Mouse (Mus musculus) spleen, postnatal 36 days (tissue): Measurements from ENCODE around the gene Tmco4.
"Not testable (repeated sequence)": the region's sequence is repeated elsewhere in the genome, so short reads cannot be mapped to it uniquely, and the experiment has no call there.

Source experiments
- DNase-seq, 2 experiments: peaks; one replicate each; pipeline ENCODE4 v3.0.0; 2022; ENCODE audit warnings: low spot score in 2 of 2, mixed read lengths in 1 of 2

Gene Tmco4

DNA sequence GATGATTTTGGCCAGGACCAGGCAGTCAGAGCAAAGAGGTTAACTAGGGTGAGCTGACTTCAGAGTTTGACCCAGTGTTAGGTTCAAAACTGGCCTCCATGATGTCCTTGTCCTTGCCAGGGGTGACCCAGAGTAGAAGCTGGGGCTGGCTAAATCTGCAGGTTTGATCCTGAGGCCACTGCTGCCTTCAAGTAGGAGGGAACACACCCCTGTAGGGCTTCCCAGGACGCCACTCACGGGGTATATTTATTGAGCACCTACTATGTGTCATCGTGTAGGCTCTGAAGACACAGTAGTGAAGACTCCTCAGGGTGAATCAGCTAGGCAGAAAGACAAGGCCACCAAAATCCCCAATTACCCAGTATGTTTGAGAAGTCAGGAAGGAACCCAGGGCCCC, 1.0 kb downstream of the Tmco4 start:
- no peak for DNase-seq

DNA sequence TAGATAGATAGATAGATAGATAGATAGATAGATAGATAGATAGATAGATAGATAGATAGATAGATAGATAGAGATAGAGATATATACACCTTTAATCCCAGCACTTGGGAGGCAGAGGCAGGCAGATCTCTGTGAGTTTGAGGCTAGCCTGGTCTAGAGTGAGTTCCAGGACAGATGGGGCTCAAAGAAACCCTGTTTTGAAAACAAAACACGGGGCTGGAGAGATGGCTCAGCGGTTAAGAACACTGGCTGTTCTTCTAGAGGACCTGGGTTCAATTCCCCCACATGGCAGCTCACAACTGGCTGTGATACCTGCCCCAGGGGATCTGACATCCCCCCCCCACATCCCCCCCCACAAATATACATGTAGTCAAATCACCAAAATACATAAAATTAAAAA, 1.9 kb downstream of the Tmco4 start:
- not testable (repeated sequence) for DNase-seq

DNA sequence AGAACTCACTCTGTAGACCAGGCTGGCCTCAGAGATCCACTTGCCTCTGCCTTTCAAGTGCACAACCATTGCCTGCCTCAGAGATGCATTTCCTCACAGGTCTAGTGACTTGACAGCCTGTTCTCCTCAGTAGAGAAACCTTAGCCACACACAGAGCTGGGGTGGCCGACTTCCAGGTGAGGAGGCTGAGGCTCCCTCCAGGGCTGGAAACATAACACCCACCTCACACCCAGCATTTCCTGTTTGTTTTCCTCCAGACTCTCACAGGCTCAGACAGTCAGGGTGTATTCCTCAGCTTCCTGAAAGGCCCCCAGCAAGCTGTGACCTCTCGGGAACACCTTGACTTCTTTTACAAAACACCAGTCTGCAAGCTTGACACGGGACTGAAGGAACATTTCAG, 2.5 kb downstream of the Tmco4 start:
- DNase-seq: no peak

GRCm38 (mm10) chr4:138976046-138976445, 3.4 kb downstream of the Tmco4 start:
- DNase-seq: no peak

GRCm38 (mm10) chr4:138980021-138980420, 7.3 kb downstream of the Tmco4 start:
- no peak for DNase-seq

DNA sequence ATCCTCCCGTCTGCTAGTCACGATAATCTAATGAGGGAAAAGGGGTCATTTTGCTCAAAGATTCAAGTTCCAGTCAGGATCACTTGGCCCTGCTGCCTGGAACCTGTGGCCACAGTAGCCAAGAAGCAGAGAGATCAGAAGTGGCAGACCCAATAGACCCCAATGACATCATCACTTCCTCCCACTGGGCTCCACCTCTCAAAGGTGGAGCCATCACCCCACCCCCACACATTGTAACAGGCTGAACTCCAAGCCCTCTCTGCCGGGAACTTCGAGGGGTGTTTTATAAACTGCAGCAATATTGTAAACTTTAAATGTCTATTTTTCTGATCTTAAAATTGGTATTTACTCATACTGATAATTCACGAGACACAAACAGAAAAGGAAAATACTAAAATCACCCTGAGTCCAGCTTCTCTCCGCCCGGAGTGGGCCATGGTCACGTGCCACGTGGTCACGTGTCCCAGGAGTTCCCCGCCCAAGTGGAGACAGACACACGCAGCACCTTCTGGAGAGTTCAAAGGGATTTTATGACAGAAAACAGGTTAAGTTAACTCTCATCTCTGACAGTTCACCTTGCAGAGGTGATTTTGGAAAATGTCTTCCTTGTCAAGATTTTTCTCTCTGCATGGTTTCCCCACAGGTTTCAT, 8.2 kb downstream of the Tmco4 start:
- no peak for DNase-seq

DNA sequence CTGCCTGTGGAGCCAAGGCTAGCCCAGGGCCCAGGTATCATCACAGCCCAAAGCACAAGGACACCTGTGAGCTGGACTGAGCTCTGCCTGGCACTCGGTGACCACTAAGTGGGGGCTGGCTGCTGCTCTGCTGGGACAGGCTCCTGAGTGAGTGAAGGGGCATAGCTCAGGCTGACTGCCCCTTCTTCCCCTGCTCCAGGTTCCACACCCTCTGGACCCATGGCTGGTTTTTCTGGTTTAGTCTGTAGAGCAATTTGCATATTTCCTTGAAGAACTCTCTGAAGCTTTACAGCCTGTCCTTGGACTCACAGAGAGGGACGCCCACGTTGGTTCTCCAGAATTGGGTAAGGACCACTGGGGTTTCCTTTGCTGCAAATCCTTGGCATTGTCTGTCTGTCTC, 10.7 kb downstream of the Tmco4 start:
- DNase-seq: no peak

- DNase-seq: no peak
Measured at GRCm38 (mm10) chr4:138984744-138985143, 12.1 kb downstream of the Tmco4 start.

DNA sequence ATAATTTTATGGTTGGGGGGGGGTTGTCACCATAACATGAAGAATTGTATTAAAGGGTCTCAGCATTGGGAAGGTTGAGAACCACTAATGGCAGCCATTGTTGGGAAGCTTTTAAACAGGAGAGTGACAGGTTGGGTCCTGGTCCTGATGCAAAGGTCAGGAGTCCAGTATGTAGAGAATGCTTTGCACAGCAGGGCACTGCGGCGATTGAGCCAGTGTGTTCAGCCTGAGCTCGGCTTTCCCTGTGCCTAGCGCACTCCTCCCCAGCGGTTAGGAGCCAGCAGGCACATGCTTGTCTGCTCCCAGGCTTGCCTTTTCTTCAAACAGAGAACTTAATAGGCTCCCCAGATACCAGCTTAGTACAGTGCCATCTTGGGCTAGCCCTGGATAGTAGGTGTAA, 13.6 kb downstream of the Tmco4 start:
- DNase-seq: no peak

DNA sequence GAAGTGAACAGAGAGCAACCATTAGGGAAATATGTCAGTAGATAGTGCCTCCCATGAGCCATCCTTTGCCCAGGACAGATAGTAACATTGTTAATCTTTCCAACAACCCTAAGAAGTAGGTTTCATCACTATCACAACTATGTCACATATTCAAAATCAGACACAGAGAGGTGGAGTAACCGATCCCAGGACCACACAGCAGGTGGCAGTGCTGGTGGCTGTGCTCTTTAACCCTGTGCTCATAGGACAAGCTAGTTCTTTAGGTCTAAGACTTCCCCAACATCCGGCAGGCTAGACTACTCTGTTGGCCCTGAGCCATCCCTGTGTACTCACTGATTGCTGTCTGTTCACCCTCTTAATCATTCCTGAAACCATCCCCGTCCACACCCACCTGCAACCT, 21.7 kb downstream of the Tmco4 start:
- no peak for DNase-seq

DNA sequence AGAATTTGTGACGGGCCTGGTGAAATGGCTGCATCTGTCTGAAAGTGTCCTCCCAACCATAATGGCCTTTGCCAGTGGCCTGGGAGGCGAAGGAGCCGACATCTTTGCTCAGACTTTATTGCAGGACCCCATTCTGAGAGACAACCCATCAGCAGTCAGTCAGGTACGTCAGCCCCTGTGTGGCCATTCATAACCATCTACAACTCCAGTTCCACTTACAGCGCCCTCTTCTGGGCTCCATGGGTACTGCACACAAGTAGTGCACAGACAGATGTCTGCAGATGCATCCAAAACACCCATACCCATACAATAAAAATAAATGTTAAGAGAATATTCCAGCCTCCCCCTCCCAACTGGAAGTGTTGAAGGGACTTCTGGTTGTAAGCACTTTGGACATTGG, 23.7 kb downstream of the Tmco4 start:
- peak in 1 of 2 experiments; percentile 5 for DNase-seq

- no peak for DNase-seq
Measured at GRCm38 (mm10) chr4:138997121-138997520, 24.4 kb downstream of the Tmco4 start.

DNA sequence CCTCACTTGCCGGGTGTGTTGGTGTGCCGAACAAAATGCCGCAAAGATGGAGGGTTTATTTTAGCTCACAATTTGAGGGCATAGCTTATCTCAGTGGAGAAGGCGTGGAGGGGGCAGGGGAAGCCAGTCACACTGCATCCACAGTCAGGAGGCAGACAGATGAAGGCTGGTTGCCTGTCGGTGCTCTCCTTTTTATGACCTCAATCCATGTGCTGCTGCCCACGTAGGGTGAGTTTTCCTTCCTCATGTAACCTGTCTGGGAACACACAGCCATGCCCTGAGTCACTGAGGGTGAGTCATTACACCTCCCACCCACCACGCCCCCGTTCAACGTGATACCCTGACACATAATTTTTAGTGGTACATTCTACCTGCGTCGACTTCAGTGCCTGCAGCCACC, 25.9 kb downstream of the Tmco4 start:
- no peak for DNase-seq

DNA sequence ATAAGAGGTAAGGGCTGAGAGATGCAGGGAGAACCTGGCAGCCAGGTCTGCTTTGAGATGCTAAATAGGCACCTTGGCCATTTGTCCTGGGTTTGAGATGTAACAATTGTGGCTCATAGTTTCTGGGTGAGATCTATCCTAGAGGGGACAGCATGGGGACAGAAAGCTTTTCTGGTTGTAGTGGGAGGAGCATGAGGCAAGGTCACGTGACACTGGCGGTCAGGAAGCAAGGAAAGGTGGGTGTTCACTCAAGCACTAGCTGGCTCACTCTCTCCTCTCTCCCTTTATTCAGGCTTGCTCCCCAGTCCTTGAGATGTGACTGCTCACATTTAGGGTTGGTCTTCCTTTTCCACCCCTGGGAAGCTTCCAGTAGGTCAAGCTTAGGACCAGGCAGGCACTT, 28.3 kb downstream of the Tmco4 start:
- no peak for DNase-seq

DNA sequence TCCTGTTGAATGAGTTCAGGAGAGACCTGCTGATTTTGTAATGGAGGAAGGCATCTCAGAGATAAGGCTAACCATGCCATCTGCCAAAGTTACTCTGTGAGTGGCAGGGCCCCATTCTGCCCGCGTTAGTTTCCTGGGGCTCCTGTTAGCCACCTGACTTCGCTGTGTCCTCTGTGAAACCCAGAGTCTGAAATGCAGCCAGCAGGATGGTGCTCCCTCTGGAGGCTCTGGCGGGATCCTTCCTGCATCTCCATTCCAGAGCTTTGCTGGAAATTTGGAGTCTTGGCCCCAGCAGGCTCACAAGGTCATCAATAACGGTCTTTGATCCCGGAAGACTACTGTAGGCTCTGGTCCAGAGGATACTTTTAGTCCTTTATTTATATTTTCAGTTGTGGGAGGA, 28.7 kb downstream of the Tmco4 start:
- DNase-seq: no peak

- no peak for DNase-seq
Measured at GRCm38 (mm10) chr4:139004067-139004466, 31.4 kb downstream of the Tmco4 start.

- DNase-seq: no peak
Measured at GRCm38 (mm10) chr4:139005214-139005613, 32.5 kb downstream of the Tmco4 start.

GRCm38 (mm10) chr4:139007353-139007752, 34.7 kb downstream of the Tmco4 start:
- DNase-seq: no peak

GRCm38 (mm10) chr4:139007981-139008536, 35.4 kb downstream of the Tmco4 start:
- no peak for DNase-seq

GRCm38 (mm10) chr4:139011201-139011702, 38.6 kb downstream of the Tmco4 start:
- DNase-seq: no peak

DNA sequence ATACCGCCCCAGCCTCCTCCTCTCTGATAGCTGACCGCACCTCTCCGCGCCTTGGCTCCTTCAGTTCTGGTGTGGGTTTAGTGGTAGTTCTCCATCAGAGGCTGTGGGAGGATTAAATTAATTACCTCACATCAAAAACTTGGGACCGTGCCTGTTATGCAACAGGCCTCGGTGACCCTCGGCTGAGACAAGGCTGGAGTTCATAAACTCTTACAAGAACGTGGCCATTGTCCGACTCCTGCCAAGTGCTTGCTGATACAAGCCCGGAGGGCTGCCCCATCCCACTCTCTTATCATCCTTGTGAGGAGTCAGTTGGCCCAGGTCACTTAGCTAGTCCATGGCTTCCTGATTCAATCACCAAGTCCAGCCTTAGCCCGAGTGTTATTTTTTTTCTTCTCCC, 40.6 kb downstream of the Tmco4 start:
- no peak for DNase-seq

GRCm38 (mm10) chr4:139014793-139015192, 42.1 kb downstream of the Tmco4 start:
- DNase-seq: no peak

- DNase-seq: no peak
Measured at GRCm38 (mm10) chr4:139018388-139018787, 45.7 kb downstream of the Tmco4 start.

DNA sequence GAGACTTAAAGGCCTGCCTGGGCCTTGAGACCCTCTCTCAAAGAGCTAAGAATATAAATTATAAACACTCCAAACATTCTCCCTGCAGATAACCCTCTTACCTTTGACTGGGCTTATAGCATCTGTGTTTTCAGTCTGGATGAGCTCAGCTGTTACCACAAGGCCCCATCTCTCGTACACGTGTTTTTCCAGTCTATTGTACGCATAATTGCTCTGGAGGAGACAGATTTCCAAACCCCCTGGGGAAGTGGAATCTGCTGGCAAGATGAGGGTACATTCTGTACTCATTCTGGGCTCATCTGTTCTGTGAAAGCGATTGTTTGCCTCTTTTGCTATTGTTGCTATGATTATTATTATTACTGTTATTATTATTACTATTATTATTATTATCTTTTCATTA, 46.3 kb downstream of the Tmco4 start:
- no peak for DNase-seq
